Mouse (Mus musculus) brain, adult 2 months (tissue): Measurements from ENCODE around the gene Gm10160.
"Not testable (repeated sequence)": the region's sequence is repeated elsewhere in the genome, so short reads cannot be mapped to it uniquely, and the experiment has no call there.

ENCODE experiments used
- DNase-seq: peaks from one replicate; pipeline ENCODE4 v3.0.0; 2011; ENCODE audit warnings: low read depth, low spot score

The Gm10160 gene

DNA sequence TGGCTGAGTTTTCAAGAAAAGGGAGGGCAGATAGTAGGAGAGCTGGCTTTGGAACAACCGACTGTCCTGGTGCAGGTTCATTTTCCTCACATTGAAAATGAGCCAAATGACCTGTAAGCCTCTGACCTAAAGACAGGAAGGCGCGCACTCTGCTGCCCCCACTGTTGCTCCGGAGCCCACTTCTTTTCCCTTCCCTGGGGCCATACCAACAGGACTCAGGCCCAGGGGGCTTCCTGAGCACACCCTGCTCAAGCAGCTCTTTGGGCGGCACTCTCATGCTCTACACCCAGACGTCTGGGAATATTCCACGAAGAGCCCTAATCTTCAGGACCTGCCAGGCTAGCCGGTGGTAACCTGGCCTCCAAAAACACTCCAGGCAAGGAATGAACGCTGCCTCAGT is 2.6 kb upstream of the Gm10160 start:
- DNase-seq = no peak

DNA sequence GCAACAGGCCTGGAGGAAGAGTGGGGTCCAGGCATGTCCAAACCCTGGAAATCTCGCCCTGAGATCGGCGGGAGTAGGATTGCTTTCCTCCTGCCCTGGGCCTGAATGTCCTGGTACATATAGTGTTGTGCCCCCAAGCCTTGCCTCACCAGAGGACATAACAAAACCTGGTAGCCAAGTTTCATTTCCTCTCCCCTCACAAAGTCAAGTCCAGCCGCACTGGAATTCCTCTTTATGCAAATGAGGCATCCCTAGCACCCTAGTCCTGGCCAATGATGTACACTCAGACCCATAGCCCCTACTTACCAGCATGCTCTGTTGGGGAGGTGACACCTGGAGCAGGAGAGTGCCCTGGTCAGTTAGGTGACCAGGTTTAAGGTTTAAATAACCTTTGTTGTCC is 627 bp upstream of the Gm10160 start:
- DNase-seq = no peak

DNA sequence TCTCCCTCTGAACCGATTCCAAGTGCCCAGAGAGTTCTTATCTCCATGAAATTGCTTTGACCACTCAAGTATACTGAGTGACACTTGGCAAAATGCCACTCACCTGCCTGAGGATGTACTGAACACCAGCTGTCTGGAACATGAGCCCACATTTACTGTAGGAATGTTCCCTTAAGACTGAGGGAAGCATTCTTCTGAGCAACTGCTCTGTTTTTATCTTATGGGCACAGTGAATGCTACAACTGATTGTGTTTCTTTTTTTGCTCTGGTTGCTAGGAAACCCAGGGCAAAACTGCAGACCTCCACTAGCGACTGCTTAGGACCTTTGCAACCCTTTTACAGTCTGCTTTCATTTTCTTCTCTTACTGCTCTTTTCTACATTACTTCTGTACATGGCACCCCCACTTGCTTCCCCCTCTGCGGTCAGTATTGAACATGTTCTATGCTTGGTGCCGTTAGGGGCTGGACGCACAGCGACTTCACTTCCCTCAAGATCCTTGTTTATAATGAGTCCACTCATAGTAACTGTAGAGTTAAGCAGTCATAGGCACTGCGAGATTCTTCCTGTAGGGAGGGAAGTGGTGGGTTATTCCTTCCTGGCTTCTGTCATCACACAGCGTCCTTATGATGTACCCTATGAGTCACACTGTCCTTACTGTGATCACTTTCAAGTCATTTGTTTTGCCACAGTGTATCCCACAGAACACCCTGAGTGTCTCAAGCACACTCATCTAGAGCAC is 856 bp downstream of the Gm10160 start:
- peak; percentile 61 for DNase-seq

DNA sequence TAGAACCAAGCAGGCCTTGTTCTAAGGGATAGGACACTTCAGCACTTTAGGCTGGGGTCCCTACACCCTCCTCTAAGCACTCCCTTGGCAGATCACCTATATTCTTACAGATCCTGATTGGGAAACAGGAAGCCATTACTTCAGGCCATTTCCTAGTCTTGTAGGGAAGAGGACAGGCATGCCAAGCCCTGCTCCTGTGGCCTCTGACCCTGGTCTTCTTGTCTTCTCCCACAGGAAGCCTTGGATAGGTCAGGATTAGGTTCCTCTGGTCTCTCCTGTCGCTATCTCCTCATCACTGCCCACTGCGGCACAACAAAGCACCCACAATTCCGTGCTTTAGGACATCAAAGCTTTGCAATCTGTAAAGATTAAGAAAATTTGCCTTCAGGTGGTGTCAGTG is 3.9 kb downstream of the Gm10160 start:
- no peak for DNase-seq

DNA sequence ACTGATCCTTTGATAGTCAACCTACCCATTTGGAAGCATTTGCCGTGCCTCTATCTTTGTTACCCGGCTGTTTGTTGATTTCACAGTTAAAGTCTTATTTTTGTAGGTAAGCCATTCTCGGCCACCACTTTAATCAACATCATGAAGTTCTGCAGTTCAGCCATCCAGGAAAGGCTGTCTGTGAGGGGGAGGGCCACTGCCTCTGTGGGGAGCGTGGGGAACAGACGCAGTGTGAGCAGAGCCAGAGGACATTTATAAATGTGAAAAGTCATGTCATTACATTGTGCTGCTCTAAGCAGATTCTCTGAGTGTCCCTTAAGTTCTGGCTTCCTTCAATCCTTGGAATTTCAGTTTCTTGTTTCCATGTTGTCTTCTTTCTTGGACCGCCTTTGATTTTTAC is 5.4 kb downstream of the Gm10160 start:
- no peak for DNase-seq

DNA sequence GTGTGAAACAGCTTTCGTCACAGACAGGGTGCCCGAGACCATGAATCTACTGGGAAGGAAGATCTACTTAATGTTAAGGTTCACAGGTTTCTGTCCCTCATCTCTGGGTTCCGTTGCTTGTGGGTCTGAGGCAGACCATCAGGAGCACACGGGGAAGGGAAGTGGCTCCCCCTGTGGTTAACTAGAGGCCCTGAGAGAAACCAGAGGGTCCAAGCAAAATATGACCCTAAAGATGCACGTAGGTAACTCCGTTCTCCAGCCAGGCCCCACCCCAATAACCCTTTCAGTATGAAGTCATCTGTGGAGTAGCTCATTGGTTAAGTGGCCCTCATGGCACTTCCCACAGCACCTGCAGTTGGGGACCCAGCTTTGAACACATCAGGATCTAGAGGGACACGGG is 6.0 kb downstream of the Gm10160 start:
- no peak for DNase-seq

DNA sequence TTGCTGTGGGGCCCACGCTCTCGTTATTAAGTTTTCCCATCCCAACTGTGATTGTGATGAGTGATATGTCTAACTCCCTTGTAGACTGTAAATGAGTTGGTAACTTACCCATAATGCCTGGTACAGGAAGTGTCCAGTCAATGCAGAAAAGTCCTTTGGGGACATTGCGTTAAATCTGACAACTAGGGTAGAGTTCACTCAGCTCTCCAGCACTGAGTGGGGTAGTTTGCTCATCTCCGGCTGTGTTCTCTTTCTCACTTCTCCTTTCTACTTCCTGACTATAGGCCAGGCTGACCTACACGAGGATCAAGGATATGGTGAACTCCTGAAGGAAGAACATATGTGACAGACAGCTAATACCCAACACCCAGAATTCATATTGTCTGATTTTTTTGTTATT is 6.4 kb downstream of the Gm10160 start:
- no peak for DNase-seq

DNA sequence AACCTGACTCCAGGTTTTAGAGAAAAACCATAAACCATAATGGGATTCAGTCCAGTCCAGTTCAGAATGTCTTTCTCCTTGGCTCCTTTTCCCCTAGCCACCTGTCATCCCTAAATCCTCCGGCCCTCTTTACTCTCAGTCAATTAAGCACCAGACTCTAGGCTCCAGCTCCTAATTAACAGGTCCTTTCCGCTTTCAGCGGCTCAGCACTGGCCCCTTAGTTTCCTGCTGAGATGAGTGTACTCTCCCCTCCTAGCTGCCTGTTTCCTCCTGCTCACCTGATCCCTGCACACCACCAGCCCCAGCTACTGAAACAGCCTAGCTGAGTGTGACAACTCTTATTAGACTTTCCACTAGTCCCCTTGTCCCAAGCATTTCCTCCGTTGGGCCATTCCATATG is 7.8 kb downstream of the Gm10160 start:
- DNase-seq = peak; percentile 74

DNA sequence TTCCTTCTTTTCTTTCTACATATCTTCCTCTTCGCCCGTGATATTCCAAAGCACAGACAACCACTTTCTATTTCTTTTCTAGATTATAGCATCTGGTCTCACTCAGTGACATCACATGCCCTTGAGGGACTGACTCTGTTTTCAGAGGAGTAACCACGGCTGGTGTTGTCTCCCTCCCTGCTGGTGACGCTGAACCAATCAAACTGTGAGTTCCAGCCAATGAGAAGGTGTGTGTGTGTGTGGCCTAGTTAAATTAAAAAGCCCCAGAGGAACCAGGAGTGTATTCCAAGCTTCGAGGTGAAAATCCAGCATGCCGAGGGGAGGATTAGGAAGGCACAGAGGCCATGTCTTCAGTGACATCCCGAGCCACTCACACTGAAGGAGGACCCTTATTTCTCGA is 8.6 kb downstream of the Gm10160 start:
- peak; percentile 60 for DNase-seq

DNA sequence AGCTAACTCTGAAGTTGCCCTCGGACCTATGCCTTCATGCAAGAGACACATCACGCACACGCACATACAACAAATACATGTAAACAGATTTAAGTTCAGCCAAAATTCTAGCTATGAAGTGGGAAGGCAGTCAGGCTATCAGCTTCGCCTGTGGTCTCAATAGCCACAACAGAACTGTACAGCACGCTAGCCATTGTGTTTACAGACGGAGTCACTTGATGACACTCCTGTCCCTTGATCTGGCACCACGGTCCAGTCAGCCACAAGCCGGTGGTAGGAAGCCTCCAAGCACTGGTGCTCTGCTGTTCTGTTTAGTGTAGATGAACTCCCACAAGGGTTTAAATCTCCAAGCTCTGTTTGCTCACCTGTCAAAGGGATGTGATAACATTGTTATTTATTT is 9.6 kb downstream of the Gm10160 start:
- DNase-seq = no peak

DNA sequence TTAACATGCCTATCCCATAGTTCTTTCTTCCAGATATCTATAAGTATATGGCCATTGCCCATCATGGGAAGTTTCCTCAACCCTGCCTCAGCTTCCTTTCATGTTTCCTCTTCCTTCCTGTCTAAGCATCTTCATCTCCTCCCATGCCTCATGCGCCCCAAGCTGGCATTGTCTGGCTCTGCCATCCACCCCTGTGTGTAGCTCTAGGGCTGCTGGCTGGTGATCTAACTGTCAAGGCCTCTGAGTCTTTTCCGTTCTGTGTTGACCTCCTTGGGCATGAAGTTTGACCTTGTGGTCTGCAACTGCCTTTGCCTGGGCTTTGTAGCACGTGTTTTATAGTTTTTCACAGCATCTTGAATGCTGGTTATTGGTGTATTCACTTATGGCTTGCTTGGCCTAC is 10.3 kb downstream of the Gm10160 start:
- DNase-seq = no peak

DNA sequence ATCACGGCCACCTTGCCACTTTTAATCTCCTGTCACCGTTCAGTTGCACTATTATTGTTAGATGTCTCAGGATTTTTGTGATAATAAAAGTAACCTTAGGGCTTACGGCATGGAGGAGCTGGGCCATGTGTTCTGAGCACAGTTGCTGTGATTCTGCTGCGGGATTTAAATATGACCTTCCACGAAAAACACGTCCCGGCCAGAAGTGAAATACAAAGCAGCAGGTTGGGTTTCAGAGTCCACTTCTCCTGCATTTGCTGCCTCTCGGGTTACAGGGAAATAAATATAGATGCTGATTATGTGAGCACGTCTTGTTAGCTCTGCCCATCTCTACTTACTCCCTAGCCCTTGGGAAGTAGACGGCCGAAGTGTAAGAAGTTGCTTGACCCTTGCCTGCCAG is 10.8 kb downstream of the Gm10160 start:
- no peak for DNase-seq

DNA sequence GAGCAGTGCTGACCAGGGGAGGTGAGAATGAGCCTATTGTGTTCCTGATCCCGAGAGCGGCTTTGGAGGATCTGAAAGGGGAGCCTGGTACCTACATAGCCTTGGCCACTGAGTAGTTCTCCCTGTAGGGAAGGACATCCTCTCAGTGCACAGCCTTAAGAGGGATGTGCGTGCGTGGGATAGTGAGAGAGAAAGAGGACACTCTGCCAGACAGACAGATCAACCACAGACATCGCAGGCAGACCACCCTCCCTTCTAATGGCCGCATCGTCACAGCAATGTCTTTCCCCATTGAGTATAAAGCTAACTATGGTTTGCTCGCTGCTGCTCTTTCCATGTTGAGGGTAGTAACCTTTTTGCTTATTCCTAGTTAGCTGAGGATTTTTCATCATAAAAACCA is 11.7 kb downstream of the Gm10160 start:
- DNase-seq = no peak

DNA sequence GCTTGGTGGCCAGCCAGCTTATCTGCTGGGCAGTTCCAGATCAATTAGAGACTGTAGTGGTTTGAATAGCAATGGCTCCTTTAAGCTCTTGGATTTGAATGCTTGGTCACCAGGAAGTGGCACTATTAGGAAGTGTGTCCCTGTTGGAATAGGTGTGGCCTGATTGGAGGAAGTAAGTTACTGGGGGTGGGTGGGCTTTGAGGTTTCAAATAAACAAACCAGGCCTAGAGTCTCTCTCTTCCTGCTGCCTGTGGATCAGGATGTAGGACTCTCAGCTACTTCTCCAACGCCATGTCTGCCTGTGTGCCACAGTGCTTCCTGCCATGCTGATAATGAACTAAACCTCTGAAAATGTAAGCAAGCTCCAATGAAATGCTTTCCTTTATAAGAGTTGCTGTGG is 12.6 kb downstream of the Gm10160 start:
- no peak for DNase-seq

DNA sequence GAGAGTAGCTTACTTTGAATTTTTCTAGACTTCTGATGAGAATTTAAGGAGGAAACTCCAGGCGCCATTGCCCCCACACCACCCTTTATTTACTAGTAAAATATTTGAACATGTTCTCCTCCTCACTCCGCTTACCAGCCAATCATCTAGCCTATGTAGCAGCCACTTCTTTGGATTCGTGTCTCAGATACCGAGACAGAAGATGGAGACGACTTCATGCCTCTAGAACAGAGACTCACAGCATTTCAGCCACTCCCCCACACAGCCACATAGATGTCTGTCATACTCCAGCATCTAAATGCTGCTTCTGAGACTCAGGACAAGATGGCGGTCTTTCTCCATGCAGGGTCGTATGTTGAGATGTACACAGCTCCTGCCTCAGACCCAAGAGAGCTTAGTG is 13.5 kb downstream of the Gm10160 start:
- DNase-seq = no peak

DNA sequence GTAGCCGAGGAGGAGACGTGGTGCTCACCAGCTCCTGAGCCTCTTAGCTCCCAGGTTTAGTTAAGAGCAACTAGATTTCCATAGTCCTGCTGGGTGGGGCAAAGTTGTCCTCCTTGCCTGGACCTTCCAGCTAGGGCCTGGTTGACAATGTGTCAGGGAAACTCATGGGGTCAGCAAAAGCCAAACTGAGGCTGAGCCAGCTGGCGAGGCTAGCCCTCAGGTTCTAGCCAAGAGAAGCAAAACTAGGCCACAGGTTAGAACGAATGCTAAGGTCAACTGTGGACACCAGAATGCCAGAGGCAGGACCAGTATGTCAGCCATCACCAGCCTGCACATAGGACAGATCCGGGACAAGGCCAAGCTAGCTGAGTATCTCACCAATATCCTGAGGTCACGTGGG is 14.2 kb downstream of the Gm10160 start:
- no peak for DNase-seq

DNA sequence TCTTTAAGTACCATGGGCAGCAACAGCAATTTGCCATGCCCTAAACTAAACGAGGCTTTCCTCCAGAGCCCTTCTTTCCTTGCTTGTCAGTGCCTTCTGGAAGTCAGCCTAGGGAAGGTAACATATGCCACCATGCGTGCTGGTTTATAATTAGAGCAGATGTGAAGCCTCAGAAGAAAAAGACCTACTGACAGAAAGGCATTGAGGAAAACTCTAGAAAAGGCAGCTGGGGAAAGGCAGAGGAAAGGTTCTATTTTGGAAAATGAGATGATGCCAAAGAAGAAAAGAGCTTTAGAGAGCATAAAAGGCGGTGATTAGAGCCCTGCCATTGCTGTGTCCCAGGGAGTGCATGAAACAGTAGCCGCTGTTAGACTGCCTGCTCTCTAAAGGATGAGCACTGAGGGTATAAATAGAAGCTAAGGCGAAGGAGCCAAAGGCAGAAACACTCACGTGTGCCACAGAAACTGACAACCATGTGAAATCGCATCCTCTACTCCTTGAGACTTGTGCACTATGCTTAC is 14.9 kb downstream of the Gm10160 start:
- peak; percentile 90 for DNase-seq

DNA sequence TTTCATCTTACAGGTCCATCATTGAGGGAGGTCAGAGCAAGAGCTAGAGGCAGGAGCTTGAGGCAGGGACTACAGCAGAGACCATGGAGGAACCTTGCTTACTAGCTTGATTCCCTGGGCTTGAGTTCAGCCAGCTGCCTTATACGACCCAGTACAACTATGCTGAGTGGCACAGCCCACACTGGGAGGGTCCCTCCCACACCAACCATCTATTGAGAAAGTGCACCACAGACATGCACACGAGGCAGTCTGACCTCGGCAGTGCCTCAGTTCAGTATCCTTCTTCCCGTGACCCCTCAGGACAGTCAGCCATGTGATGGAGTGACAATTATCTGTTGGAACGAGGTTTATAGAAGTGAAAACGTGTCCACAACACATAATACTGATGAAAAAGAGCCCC is 15.8 kb downstream of the Gm10160 start:
- no peak for DNase-seq

DNA sequence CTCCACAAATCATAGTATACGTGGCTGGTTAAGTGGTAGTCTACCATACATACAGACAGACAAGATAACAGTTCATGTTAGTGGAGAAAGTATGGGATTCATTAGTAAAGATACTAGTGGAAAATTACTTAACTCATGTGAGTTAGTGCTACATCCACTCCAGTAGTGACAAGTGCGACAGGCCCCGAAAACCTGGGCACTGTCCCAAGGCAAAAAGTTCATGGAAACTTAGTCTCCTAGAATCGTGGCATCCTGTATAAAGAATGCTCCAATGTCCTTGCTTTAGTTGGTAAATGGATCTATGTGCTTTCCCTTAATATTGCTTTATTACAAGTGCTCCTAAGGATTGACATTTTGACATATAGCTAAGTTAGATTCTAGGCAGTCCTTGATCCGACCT is 17.8 kb downstream of the Gm10160 start:
- DNase-seq = not testable (repeated sequence)

DNA sequence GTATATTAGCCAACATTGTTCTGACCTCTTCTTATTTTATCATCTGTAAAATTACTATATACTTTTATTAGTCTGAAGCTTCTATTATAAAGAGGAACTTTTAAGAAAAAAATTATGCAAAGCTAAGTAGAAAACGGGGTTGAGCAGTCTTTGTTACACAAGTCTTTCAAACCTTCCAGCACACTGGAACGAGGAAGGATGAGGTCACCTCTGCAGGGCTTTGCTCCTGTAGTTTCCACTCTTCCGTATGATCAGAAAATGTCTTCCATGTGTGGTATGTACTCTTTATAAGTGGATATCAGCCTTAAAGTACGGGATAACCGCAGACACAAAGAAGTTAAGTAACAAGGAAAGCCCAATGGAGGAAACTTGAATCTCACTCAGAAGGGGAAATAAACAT is 20.2 kb downstream of the Gm10160 start:
- no peak for DNase-seq

DNA sequence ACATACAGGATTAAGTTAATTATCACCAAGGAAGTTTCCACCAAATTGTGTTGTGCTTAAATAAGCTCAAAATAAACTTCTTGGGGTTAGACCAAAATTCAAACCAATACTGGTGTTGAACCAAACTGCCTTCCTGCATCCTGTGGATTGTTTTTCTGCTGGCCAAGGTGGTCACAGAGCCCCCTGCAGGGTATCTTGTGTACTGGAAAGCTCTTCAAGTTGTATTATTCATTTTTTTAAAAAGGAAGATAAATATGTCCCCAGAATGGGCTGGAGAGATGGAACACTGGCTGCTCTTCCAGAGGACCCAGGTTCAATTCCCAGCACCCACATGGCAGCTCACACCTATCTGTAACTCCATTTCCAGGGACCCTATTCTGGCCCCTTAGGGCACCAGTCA is 20.7 kb downstream of the Gm10160 start:
- no peak for DNase-seq

DNA sequence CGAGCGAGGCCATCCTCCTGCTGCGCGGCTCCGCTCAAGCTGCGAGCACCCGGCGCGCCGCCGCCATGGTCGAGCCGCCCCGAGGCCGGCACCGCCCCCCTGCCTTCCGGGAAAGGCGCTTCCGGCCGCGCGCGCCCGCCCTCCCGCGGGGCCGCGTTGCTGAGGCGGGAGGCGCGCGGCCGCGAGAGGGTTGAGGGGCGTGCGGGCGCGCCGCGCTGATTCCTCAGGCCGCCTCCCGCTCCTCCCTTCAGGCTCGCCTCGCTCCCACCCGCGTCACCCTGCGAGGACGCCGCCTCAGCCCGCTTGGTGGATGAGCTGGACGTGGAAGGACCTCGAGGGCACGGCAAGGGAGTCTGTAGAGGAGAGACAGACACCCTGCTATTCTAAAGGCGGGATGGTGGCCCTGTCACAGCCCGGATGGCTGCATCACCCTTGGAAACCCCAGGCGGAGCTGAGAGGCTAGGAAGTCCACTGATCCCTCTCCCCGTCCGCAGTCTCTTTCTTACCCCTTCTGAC is 26.2 kb downstream of the Gm10160 start, which contains the start of gene Btbd1:
TSS of gene Btbd1 (minus strand) at position 53 of the 516 bp plus-strand sequence.
- peak; percentile 91 for DNase-seq

DNA sequence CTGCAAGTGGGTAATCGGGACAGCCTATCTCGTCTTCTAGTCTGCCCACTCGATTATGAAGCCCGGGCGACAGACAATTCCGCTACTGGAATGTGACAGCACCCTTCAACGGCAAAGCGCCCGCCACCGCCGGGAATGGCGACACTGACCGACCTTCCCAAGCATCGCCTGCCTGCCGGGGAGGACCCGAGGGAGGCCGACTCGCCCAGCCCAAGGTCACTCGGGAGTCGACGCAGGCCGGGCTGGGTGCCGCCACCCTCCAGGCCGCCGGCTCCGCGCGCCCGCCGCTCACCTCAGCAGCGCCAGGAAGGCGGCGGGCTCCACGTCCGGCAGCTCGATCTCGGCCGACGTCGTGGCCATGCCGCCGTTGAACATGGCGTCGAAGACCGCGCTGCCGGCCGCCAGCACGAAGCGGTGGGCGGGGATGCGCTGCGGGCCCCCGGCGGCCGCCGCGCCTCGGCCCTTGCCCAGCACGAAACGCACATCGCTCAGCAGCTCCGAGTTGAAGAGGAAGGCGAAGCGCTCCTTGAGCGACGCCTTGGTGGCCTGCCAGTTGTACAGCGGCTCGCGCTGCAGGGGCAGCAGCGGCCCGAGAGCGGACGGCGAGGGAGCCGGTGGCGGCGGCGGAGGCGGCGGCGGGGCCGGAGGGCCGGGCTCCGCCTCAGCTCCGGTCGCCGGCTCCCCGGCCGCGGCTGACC is 26.8 kb downstream of the Gm10160 start:
- DNase-seq = peak; percentile 42
